In genomic region chr3:53463046-53463764, GRCm38 (mm10) we compare ENCODE assay signal across 8 mouse cellular contexts. TPM values are rescaled to one million over a fixed set of nuclear protein-coding genes. Genes with fewer than 3 reads are reported as not detected.
DNase-seq lines count a peak whose midpoint lies in the region; ATAC-seq and TF ChIP-seq lines count a peak whose summit lies in the region.

Nhlrc3 (minus strand) TSS chr3:53463332.
Proser1 (plus strand) TSS chr3:53463666.

- H3K9ac ChIP-seq in CH12.LX (ENCODE audit: insufficient read depth, low read depth): peak within 1 kb of the TSS; percentile 91
- peak within 1 kb of the TSS; percentile 96 for H3K9ac ChIP-seq in forebrain, embryonic 11.5 days (ENCODE audit: low read length)
- H3K9ac ChIP-seq in heart, postnatal 0 days (replicated peaks; ENCODE audit: low read depth, low read length): peak within 1 kb of the TSS; percentile 91
- H3K9ac ChIP-seq in liver, embryonic 16.5 days (ENCODE audit: low read depth, low read length): peak within 1 kb of the TSS; percentile 83
- peak within 1 kb of the TSS; percentile 90 for H3K9ac ChIP-seq in neural tube, embryonic 13.5 days

- no peaks in the 10 kb centered on the region for H3K27me3 ChIP-seq in CH12.LX (replicated peaks)
- no peaks in the 10 kb centered on the region for H3K27me3 ChIP-seq in forebrain, embryonic 11.5 days (ENCODE audit: control insufficient read depth, insufficient read depth, low read length)
- H3K27me3 ChIP-seq in heart, postnatal 0 days (ENCODE audit: control insufficient read depth, insufficient read depth, low read length): no peaks in the 10 kb centered on the region
- H3K27me3 ChIP-seq in liver, embryonic 16.5 days (ENCODE audit: control insufficient read depth, insufficient read depth, low read depth, low read length): no peaks in the 10 kb centered on the region
- no peaks in the 10 kb centered on the region for H3K27me3 ChIP-seq in neural tube, embryonic 13.5 days
- no peaks in the 10 kb centered on the region for H3K27me3 ChIP-seq in testis, adult 2 months (ENCODE audit: control insufficient read depth, insufficient read depth, low read length)

- dilution Hi-C loops in CH12.LX (cut with MboI; ENCODE audit: extremely low pct_ligation_motif_present, extremely low pct_unique_long_range_greater_than_20kb, low sequenced_read_pairs): no loop called here

- peak; percentile 95 for ATAC-seq in forebrain, embryonic 11.5 days (replicated peaks; ENCODE audit: low FRiP score)
- ATAC-seq in heart, postnatal 0 days (ENCODE audit: insufficient read depth, low read depth): peak; percentile 97
- ATAC-seq in liver, embryonic 16.5 days (ENCODE audit: low read depth): peak; percentile 92
- peak; percentile 98 for ATAC-seq in neural tube, embryonic 13.5 days (ENCODE audit: low read depth)

- H3K4me2 ChIP-seq in CH12.LX (ENCODE audit: insufficient read depth, low read depth, poor library complexity, severe bottlenecking): peak within 1 kb of the TSS; percentile 93
- peak within 1 kb of the TSS; percentile 56 for H3K4me2 ChIP-seq in forebrain, embryonic 11.5 days (ENCODE audit: low read depth, low read length, severe bottlenecking)
- peak within 1 kb of the TSS; percentile 83 for H3K4me2 ChIP-seq in heart, postnatal 0 days (ENCODE audit: low read depth, low read length)
- H3K4me2 ChIP-seq in liver, embryonic 16.5 days (ENCODE audit: low read depth, low read length): peak within 1 kb of the TSS; percentile 78
- H3K4me2 ChIP-seq in neural tube, embryonic 13.5 days: peak within 1 kb of the TSS; percentile 90

- peaks cover 0 to 46% of the 10 kb centered on the region in 2 experiments; a peak in 2 of 4 replicates for H3K4me1 ChIP-seq in CH12.LX (ENCODE audit: control insufficient read depth in 1 of 2, insufficient read depth in 2 of 2)
- H3K4me1 ChIP-seq in forebrain, embryonic 11.5 days (replicated peaks; ENCODE audit: control insufficient read depth, insufficient read depth, low read length): peaks cover 7% of the 10 kb centered on the region; the same call in 1 of the 2 replicates
- H3K4me1 ChIP-seq in heart, postnatal 0 days (ENCODE audit: control insufficient read depth, insufficient read depth): peaks cover 23% of the 10 kb centered on the region
- peaks cover 19% of the 10 kb centered on the region for H3K4me1 ChIP-seq in liver, embryonic 16.5 days (ENCODE audit: control insufficient read depth, low read depth, low read length)
- H3K4me1 ChIP-seq in neural tube, embryonic 13.5 days (replicated peaks): peaks cover 53% of the 10 kb centered on the region
- peaks cover 8% of the 10 kb centered on the region for H3K4me1 ChIP-seq in testis, adult 2 months (ENCODE audit: control insufficient read depth, insufficient read depth, low read length)

- under 1% methylated on average over 47 of the region's 52 CpGs for WGBS in forebrain, embryonic 11.5 days
- WGBS in heart, postnatal 0 days: under 1% methylated on average over 51 of the region's 52 CpGs
- under 1% methylated on average over 52 of the region's 52 CpGs for WGBS in liver, embryonic 16.5 days (ENCODE audit: insufficient replicate concordance)
- under 1% methylated on average over 51 of the region's 52 CpGs for WGBS in neural tube, embryonic 13.5 days

- no peaks in the 10 kb centered on the region for H3K9me3 ChIP-seq in CH12.LX (replicated peaks; ENCODE audit: low read length)
- no peaks in the 10 kb centered on the region for H3K9me3 ChIP-seq in forebrain, embryonic 11.5 days (ENCODE audit: control insufficient read depth, low read length)
- no peaks in the 10 kb centered on the region for H3K9me3 ChIP-seq in heart, postnatal 0 days (replicated peaks; ENCODE audit: control insufficient read depth, low read length)
- no peaks in the 10 kb centered on the region for H3K9me3 ChIP-seq in liver, embryonic 16.5 days (replicated peaks; ENCODE audit: control insufficient read depth, low read length)
- no peaks in the 10 kb centered on the region for H3K9me3 ChIP-seq in neural tube, embryonic 13.5 days

- TF ChIP-seq CTCF in CH12.LX (conservative IDR thresholded peaks at IDR 0.05 in 1 of 2, IDR thresholded peaks at IDR 0.05 in 1 of 2; ENCODE audit: low read depth in 2 of 2, low read length in 2 of 2): no peak; a peak in 1 of 4 replicates
- TF ChIP-seq CTCF in heart, postnatal 0 days (IDR thresholded peaks at IDR 0.05; ENCODE audit: low read depth): 0 out of 2 replicates have a peak, but pooled peaks have one; percentile 12
- TF ChIP-seq CTCF in testis, adult 2 months (IDR thresholded peaks at IDR 0.05; ENCODE audit: control insufficient read depth, insufficient read depth, insufficient replicate concordance, low read depth, low read length): no peak

- no peak for TF ChIP-seq EP300 in CH12.LX (IDR thresholded peaks at IDR 0.05; ENCODE audit: low read length)
- TF ChIP-seq EP300 in heart, postnatal 0 days (IDR thresholded peaks at IDR 0.05; ENCODE audit: low read depth): peak; percentile 92

- H3K79me2 ChIP-seq in CH12.LX (replicated peaks; ENCODE audit: control insufficient read depth, extremely low read depth, insufficient read depth, poor library complexity, severe bottlenecking): peaks cover 44% of the 10 kb centered on the region

- H3K4me3 ChIP-seq in CH12.LX (replicated peaks in 1 of 3; ENCODE audit: low read depth in 2 of 3, low read length in 2 of 3, poor library complexity in 1 of 3): peak within 1 kb of the TSS; percentile 73 to 88 (median 76)
- peak within 1 kb of the TSS; percentile 84 for H3K4me3 ChIP-seq in forebrain, embryonic 11.5 days (ENCODE audit: low read depth, low read length)
- H3K4me3 ChIP-seq in heart, postnatal 0 days (ENCODE audit: low read depth, low read length): peak within 1 kb of the TSS; percentile 90
- peak within 1 kb of the TSS; percentile 79 for H3K4me3 ChIP-seq in liver, embryonic 16.5 days (ENCODE audit: low read depth, low read length)
- H3K4me3 ChIP-seq in neural tube, embryonic 13.5 days: peak within 1 kb of the TSS; percentile 64
- H3K4me3 ChIP-seq in testis, adult 2 months (ENCODE audit: control insufficient read depth, low read depth, low read length): peak within 1 kb of the TSS; percentile 98

- peak within 1 kb of the TSS; percentile 70 for H3K27ac ChIP-seq in CH12.LX (ENCODE audit: insufficient read depth, low read depth)
- H3K27ac ChIP-seq in forebrain, embryonic 11.5 days (ENCODE audit: low read depth, low read length): peak within 1 kb of the TSS; percentile 84
- H3K27ac ChIP-seq in heart, postnatal 0 days (ENCODE audit: low read depth): peak within 1 kb of the TSS; percentile 86
- peak within 1 kb of the TSS; percentile 73 for H3K27ac ChIP-seq in liver, embryonic 16.5 days (ENCODE audit: low read length)
- H3K27ac ChIP-seq in neural tube, embryonic 13.5 days (replicated peaks): peak within 1 kb of the TSS; percentile 91
- H3K27ac ChIP-seq in testis, adult 2 months (ENCODE audit: control insufficient read depth, insufficient read depth, low read depth, low read length): peak within 1 kb of the TSS; percentile 99

- in situ Hi-C loops in CH12.LX (cut with MboI; ENCODE audit: low pct_ligation_motif_present, low pct_unique_long_range_greater_than_20kb, low sequenced_read_pairs): loop anchor here (25.0 kb wide), 1 partner anchor 1201 kb away; the partner anchor contains the start of gene Foxo1

- TF ChIP-seq POLR2A in CH12.LX (IDR thresholded peaks at IDR 0.05; ENCODE audit: low read depth, low read length): peak; percentile 72
- TF ChIP-seq POLR2A in testis, adult 2 months (IDR thresholded peaks at IDR 0.05; ENCODE audit: control insufficient read depth, low read depth, low read length): 0 out of 2 replicates have a peak, but pooled peaks have one; percentile 21

- no peak for TF ChIP-seq RAD21 in CH12.LX (IDR thresholded peaks at IDR 0.05; ENCODE audit: low read depth, low read length)

- peaks cover 19 to 33% of the 10 kb centered on the region in 2 experiments for H3K36me3 ChIP-seq in CH12.LX (replicated peaks in 1 of 2; ENCODE audit: control insufficient read depth in 1 of 2, insufficient read depth in 1 of 2, low read length in 1 of 2)
- H3K36me3 ChIP-seq in forebrain, embryonic 11.5 days (ENCODE audit: control insufficient read depth, insufficient read depth, low read length): no peaks in the 10 kb centered on the region
- peaks cover 21% of the 10 kb centered on the region for H3K36me3 ChIP-seq in heart, postnatal 0 days (replicated peaks; ENCODE audit: control insufficient read depth, insufficient read depth, low read length)
- peaks cover 3% of the 10 kb centered on the region; the same call in 1 of the 2 replicates for H3K36me3 ChIP-seq in liver, embryonic 16.5 days (ENCODE audit: control insufficient read depth, insufficient read depth)
- H3K36me3 ChIP-seq in neural tube, embryonic 13.5 days: peaks cover 22% of the 10 kb centered on the region
- no peaks in the 10 kb centered on the region; the same call in 1 of the 2 replicates for H3K36me3 ChIP-seq in testis, adult 2 months (ENCODE audit: control insufficient read depth, insufficient read depth, low read length)

- DNase-seq in CH12.LX (ENCODE audit: extremely low read depth): peak; percentile 85
- DNase-seq in c-Kit-positive CD71-positive TER-119-negative erythroid progenitor cells, embryonic 14.5 days (ENCODE audit: low read depth): peak; percentile 85
- DNase-seq in forebrain, embryonic 11.5 days (ENCODE audit: low spot score): peak; percentile 94
- DNase-seq in heart, postnatal 0 days (ENCODE audit: low spot score): peak; percentile 95
- peak; percentile 97 to 98 for DNase-seq in kidney, postnatal 4 days

RNA-seq across cellular contexts. Expression of gene Nhlrc3, which starts in this region (rescaled TPM):
- total RNA-seq in CH12.LX (2012; rRNA removed): 4.6 and 5.8 TPM in 2 replicates
- total RNA-seq in CH12.LX (2014; rRNA removed): 7.2 and 7.9 TPM in 2 replicates
- 7.2 and 7.3 TPM in 2 replicates for polyA plus RNA-seq in CH12.LX (2012; ENCODE audit: insufficient read length, low read depth)
- 9.9 and 10.4 TPM in 2 replicates for polyA plus RNA-seq in forebrain, embryonic 11.5 days (2014; fragmentation: Nextera tagmentation; extraction: Ambion mirVana)
- 4.9 and 5.1 TPM in 2 replicates for total RNA-seq in heart, postnatal 0 days (2014; rRNA removed; ENCODE audit: low replicate concordance)
- 4.0 and 4.2 TPM in 2 replicates for polyA plus RNA-seq in heart, postnatal 0 days (2015; fragmentation: Nextera tagmentation; extraction: Ambion mirVana)
- 6.2 and 6.4 TPM in 2 replicates for polyA plus RNA-seq in liver, embryonic 16.5 days (2015; fragmentation: Nextera tagmentation; extraction: Ambion mirVana)
- polyA plus RNA-seq in neural tube, embryonic 13.5 days (2015; fragmentation: Nextera tagmentation; extraction: Ambion mirVana): 8.4 and 8.7 TPM in 2 replicates
- polyA plus RNA-seq in testis, adult 2 months (2012; rRNA removed): 2.7 and 3.5 TPM in 2 replicates

RNA-seq across cellular contexts. Expression of gene Proser1, which starts in this region (rescaled TPM):
- 3.3 and 3.9 TPM in 2 replicates for total RNA-seq in CH12.LX (2012; rRNA removed)
- total RNA-seq in CH12.LX (2014; rRNA removed): 2.2 and 2.9 TPM in 2 replicates
- polyA plus RNA-seq in CH12.LX (2012; ENCODE audit: insufficient read length, low read depth): 16.2 and 22.2 TPM in 2 replicates
- 31.5 and 34.7 TPM in 2 replicates for polyA plus RNA-seq in forebrain, embryonic 11.5 days (2014; fragmentation: Nextera tagmentation; extraction: Ambion mirVana)
- 2.4 and 4.3 TPM in 2 replicates for total RNA-seq in heart, postnatal 0 days (2014; rRNA removed; ENCODE audit: low replicate concordance)
- 8.2 and 8.6 TPM in 2 replicates for polyA plus RNA-seq in heart, postnatal 0 days (2015; fragmentation: Nextera tagmentation; extraction: Ambion mirVana)
- polyA plus RNA-seq in liver, embryonic 16.5 days (2015; fragmentation: Nextera tagmentation; extraction: Ambion mirVana): 3.1 and 4.3 TPM in 2 replicates
- 25.6 and 25.7 TPM in 2 replicates for polyA plus RNA-seq in neural tube, embryonic 13.5 days (2015; fragmentation: Nextera tagmentation; extraction: Ambion mirVana)
- 5.7 and 7.0 TPM in 2 replicates for polyA plus RNA-seq in testis, adult 2 months (2012; rRNA removed)

Comparison
In these comparisons a context has a peak if more than half of its experiments do, and no peak if none do; other contexts are left out.
1. Peak in every context shown above with its lines: DNase-seq, ATAC-seq, H3K4me3 ChIP-seq and H3K27ac ChIP-seq.